Mouse (Mus musculus) kidney, adult 10 weeks (tissue): ENCODE data around the gene Zfp991. TPM values are rescaled to one million over a fixed set of nuclear protein-coding genes. Genes with fewer than 3 reads are reported as not detected.

Source experiments
- polyA plus RNA-seq: library from polyadenylated mRNA; stranded (reverse); fragments of 350-450 nt; fragmentation: Illumina TruSeq; extraction: RNeasy Lipid Tissue Mini Kit (QIAGEN cat#74804); gene quantifications from one replicate; pipeline ENCODE4 v1.2.3, GENCODE M21; 2014; ENCODE audit warnings: low read depth, low replicate concordance

The Zfp991 gene
- polyA plus RNA-seq, result 23.8 TPM

DNA sequence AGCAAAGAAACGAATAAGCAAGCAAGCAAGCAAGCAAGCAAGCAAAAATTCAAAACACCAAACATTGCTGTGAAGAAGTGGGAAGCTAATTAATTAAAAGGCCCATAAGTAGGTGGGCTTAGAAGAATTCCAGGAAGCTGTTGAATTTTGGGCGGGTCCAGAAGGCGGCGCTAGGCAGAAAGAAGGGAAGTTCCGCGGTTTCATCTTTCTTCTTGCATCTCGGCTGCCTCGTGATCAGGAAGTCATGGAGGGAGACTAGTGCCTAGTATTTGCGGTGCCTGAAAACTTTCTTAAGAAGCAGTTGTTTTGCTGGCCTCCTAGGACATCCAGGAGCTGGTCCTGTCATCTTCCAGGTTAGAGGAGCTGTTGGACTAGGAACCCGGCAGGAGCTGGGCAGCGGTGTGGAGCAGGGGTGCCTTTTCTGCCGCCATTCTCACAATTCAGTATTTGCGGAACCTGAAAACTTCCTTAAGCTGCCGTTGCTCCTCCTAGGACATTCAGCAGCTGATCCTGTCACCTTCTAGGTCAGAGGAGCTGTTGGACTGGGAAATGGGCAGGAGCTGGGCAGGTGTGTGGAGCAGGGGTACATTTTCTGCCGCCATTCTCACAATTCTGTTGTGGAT is at the start of gene Zfp991:
Gene Zfp991 (plus strand): TSS at position 202 of the 623 bp plus-strand sequence.

Other genes with a start within 250 kb of the Zfp991 start
- gene Gm21411, start 222.4 kb upstream of the Zfp991 start, polyA plus RNA-seq, result not detected
- not detected for gene Zfp989, start 160.1 kb upstream of the Zfp991 start, polyA plus RNA-seq
- gene Rex2, start 110.2 kb upstream of the Zfp991 start, polyA plus RNA-seq, result not detected
- gene Zfp988, start 173.6 kb downstream of the Zfp991 start, polyA plus RNA-seq, result not detected
- gene Zfp978, start 229.3 kb downstream of the Zfp991 start, polyA plus RNA-seq, result not detected